Mouse (Mus musculus): Measurements from ENCODE around the gene Maml3.

GRCm38 (mm10) chr3:51652701-51653100 is 452.2 kb downstream of the Maml3 start:
- TF ChIP-seq CTCF (IDR thresholded peaks at IDR 0.05; ENCODE audit: borderline replicate concordance, extremely low read depth, insufficient read depth, insufficient read length), result no peak
- TF ChIP-seq POLR2A (IDR thresholded peaks at IDR 0.05; ENCODE audit: borderline replicate concordance, extremely low read depth, insufficient read depth, insufficient read length, poor library complexity, severe bottlenecking), result no peak

All from brain, embryonic 14.5 days (tissue).